Comparison of ENCODE assay signal across 16 mouse cellular contexts in genomic region chr11:115786473-115786872, GRCm38 (mm10). TPM values are rescaled to one million over a fixed set of nuclear protein-coding genes. Genes with fewer than 3 reads are reported as not detected.
A peak's percentile ranks its signal among the peaks of the same experiment; 100 is the strongest.
DNase-seq lines count a peak whose midpoint lies in the region; ATAC-seq and TF ChIP-seq lines count a peak whose summit lies in the region.
"Had no signal": no experiment of that assay in that cellular context is flagged by ENCODE, and none has a peak within 500 bp of the region (broad histone marks: within the 10 kb centered on the region; RNA-seq: fewer than 3 reads in every experiment).

No protein-coding gene starts in this region.

- no peak for TF ChIP-seq EP300 in CH12.LX (IDR thresholded peaks at IDR 0.05; ENCODE audit: low read length)

- no peaks in the 10 kb centered on the region for H3K27me3 ChIP-seq in intestine, postnatal 0 days (replicated peaks; ENCODE audit: control insufficient read depth, insufficient read depth, low read length)
- no peaks in the 10 kb centered on the region for H3K27me3 ChIP-seq in intestine, embryonic 16.5 days (replicated peaks; ENCODE audit: control insufficient read depth, insufficient read depth, low read length)
- H3K27me3 ChIP-seq in CH12.LX (replicated peaks), result no peaks in the 10 kb centered on the region
- H3K27me3 ChIP-seq in hindbrain, embryonic 15.5 days, result no peaks in the 10 kb centered on the region
- H3K27me3 ChIP-seq: liver, embryonic 12.5 days; lung, embryonic 15.5 days had no signal

- no peaks in the 10 kb centered on the region for H3K9me3 ChIP-seq in intestine, postnatal 0 days (ENCODE audit: control insufficient read depth)
- no peaks in the 10 kb centered on the region for H3K9me3 ChIP-seq in intestine, embryonic 16.5 days (ENCODE audit: control insufficient read depth, low read length)
- H3K9me3 ChIP-seq in CH12.LX (replicated peaks; ENCODE audit: low read length), result no peaks in the 10 kb centered on the region
- no peaks in the 10 kb centered on the region for H3K9me3 ChIP-seq in hindbrain, embryonic 15.5 days
- H3K9me3 ChIP-seq: liver, embryonic 12.5 days; lung, embryonic 15.5 days had no signal

- no peak overlapping the region for H3K9ac ChIP-seq in intestine, postnatal 0 days (ENCODE audit: low read depth, low read length)
- H3K9ac ChIP-seq in intestine, embryonic 16.5 days (ENCODE audit: low read depth, low read length), result no peak overlapping the region
- no peak overlapping the region for H3K9ac ChIP-seq in CH12.LX (ENCODE audit: insufficient read depth, low read depth)
- 0 out of 2 replicates have a peak overlapping the region, but pooled peaks have one; percentile 10 for H3K9ac ChIP-seq in hindbrain, embryonic 15.5 days
- H3K9ac ChIP-seq: liver, embryonic 12.5 days; lung, embryonic 15.5 days had no signal

- H3K4me3 ChIP-seq in gastrocnemius, adult 2 months, result peak overlapping the region; percentile 24
- H3K4me3 ChIP-seq in intestine, postnatal 0 days (ENCODE audit: low read depth, low read length), result no peak overlapping the region
- no peak overlapping the region for H3K4me3 ChIP-seq in intestine, embryonic 16.5 days (ENCODE audit: low read length)
- H3K4me3 ChIP-seq in CH12.LX (replicated peaks in 1 of 3; ENCODE audit: low read depth in 2 of 3, low read length in 2 of 3, poor library complexity in 1 of 3), result no peak overlapping the region
- H3K4me3 ChIP-seq in hindbrain, embryonic 15.5 days, result no peak overlapping the region
- H3K4me3 ChIP-seq: liver, embryonic 12.5 days; lung, embryonic 15.5 days had no signal

- no peak for ATAC-seq in intestine, postnatal 0 days
- ATAC-seq in intestine, embryonic 16.5 days, result no peak
- ATAC-seq in hindbrain, embryonic 15.5 days (ENCODE audit: low FRiP score, low read depth), result no peak
- ATAC-seq: liver, embryonic 12.5 days had no signal

- 85% methylated on average over 6 of the region's 6 CpGs for WGBS in intestine, postnatal 0 days
- WGBS in intestine, embryonic 16.5 days, result 76% methylated on average over 6 of the region's 6 CpGs
- 53% methylated on average over 6 of the region's 6 CpGs for WGBS in hindbrain, embryonic 15.5 days

- TF ChIP-seq CTCF in gastrocnemius, adult 2 months (IDR thresholded peaks at IDR 0.05), result no peak
- TF ChIP-seq CTCF in intestine, postnatal 0 days (IDR thresholded peaks at IDR 0.05; ENCODE audit: low read depth), result 0 out of 2 replicates have a peak, but pooled peaks have one; percentile 5
- no peak for TF ChIP-seq CTCF in CH12.LX (conservative IDR thresholded peaks at IDR 0.05 in 1 of 2, IDR thresholded peaks at IDR 0.05 in 1 of 2; ENCODE audit: low read depth in 2 of 2, low read length in 2 of 2)

- in situ Hi-C loops in CH12.LX (cut with MboI; ENCODE audit: low pct_ligation_motif_present, low pct_unique_long_range_greater_than_20kb, low sequenced_read_pairs), result no loop called here

- DNase-seq in gastrocnemius, adult 2 months, result no peak
- DNase-seq in gastrocnemius, adult 8-10 months (ENCODE audit: low spot score in 2 of 2), result no peak
- DNase-seq in CH12.LX (ENCODE audit: extremely low read depth), result no peak
- no peak for DNase-seq in ovary, adult 18-20 months (ENCODE audit: low spot score)
- no peak for DNase-seq in liver
- DNase-seq: adrenal gland, postnatal 14 days; B cell, adult 2 months; cerebellum, adult 2 months; kidney, adult 11 months; left cerebral cortex, postnatal 4 days; thymus, adult 2 months had no signal

- peak overlapping the region; percentile 46; the same call in 1 of the 2 replicates for H3K27ac ChIP-seq in gastrocnemius, adult 2 months
- no peak overlapping the region for H3K27ac ChIP-seq in intestine, postnatal 0 days (ENCODE audit: low read depth, low read length)
- no peak overlapping the region for H3K27ac ChIP-seq in intestine, embryonic 16.5 days (ENCODE audit: low read length)
- H3K27ac ChIP-seq in CH12.LX (ENCODE audit: insufficient read depth, low read depth), result no peak overlapping the region
- H3K27ac ChIP-seq in hindbrain, embryonic 15.5 days (replicated peaks), result peak overlapping the region; percentile 51
- H3K27ac ChIP-seq: liver, embryonic 12.5 days; lung, embryonic 15.5 days had no signal

- dilution Hi-C loops in CH12.LX (cut with MboI; ENCODE audit: extremely low pct_ligation_motif_present, extremely low pct_unique_long_range_greater_than_20kb, low sequenced_read_pairs), result no loop called here

- no peaks in the 10 kb centered on the region for H3K4me1 ChIP-seq in intestine, postnatal 0 days (replicated peaks; ENCODE audit: control insufficient read depth, insufficient read depth, low read length)
- H3K4me1 ChIP-seq in intestine, embryonic 16.5 days (ENCODE audit: control insufficient read depth, insufficient read depth, low read length), result no peaks in the 10 kb centered on the region; the same call in 1 of the 2 replicates
- no peaks in the 10 kb centered on the region for H3K4me1 ChIP-seq in CH12.LX (ENCODE audit: control insufficient read depth in 1 of 2, insufficient read depth in 2 of 2)
- H3K4me1 ChIP-seq in hindbrain, embryonic 15.5 days (replicated peaks), result peaks cover 36% of the 10 kb centered on the region
- H3K4me1 ChIP-seq: lung, embryonic 15.5 days had no signal

- no peak overlapping the region for H3K4me2 ChIP-seq in intestine, postnatal 0 days (replicated peaks; ENCODE audit: low read depth)
- H3K4me2 ChIP-seq in intestine, embryonic 16.5 days (ENCODE audit: low read depth, low read length), result no peak overlapping the region
- H3K4me2 ChIP-seq in CH12.LX (ENCODE audit: insufficient read depth, low read depth, poor library complexity, severe bottlenecking), result no peak overlapping the region
- no peak overlapping the region for H3K4me2 ChIP-seq in hindbrain, embryonic 15.5 days
- H3K4me2 ChIP-seq: liver, embryonic 12.5 days; lung, embryonic 15.5 days had no signal

- H3K36me3 ChIP-seq in intestine, postnatal 0 days (ENCODE audit: control insufficient read depth, insufficient read depth), result peaks cover 52% of the 10 kb centered on the region; the same call in 1 of the 2 replicates
- H3K36me3 ChIP-seq in intestine, embryonic 16.5 days (ENCODE audit: control insufficient read depth, insufficient read depth, low read length), result peaks cover 2% of the 10 kb centered on the region; the same call in 1 of the 2 replicates
- peaks cover 30 to 67% of the 10 kb centered on the region in 2 experiments for H3K36me3 ChIP-seq in CH12.LX (replicated peaks in 1 of 2; ENCODE audit: control insufficient read depth in 1 of 2, insufficient read depth in 1 of 2, low read length in 1 of 2)
- H3K36me3 ChIP-seq in hindbrain, embryonic 15.5 days, result peaks cover 16% of the 10 kb centered on the region

- H3K79me2 ChIP-seq in CH12.LX (replicated peaks; ENCODE audit: control insufficient read depth, extremely low read depth, insufficient read depth, poor library complexity, severe bottlenecking), result no peaks in the 10 kb centered on the region

- intact Hi-C loops in gastrocnemius, adult 2 months (cut with DNase I), result loop anchor here (5.0 kb wide), 1 partner anchor 34 kb away; no protein-coding TSS in a partner anchor

- TF ChIP-seq POLR2A in CH12.LX (IDR thresholded peaks at IDR 0.05; ENCODE audit: low read depth, low read length), result no peak

- no peak for TF ChIP-seq RAD21 in CH12.LX (IDR thresholded peaks at IDR 0.05; ENCODE audit: low read depth, low read length)

TF ChIP-seq in CH12.LX, 34 proteins besides CTCF, POLR2A, EP300 and RAD21:
- TF ChIP-seq TBP (conservative IDR thresholded peaks at IDR 0.05; ENCODE audit: low read depth, low read length) (0 out of 2 replicates have a peak, but pooled peaks have one; percentile 24), MAFK (IDR thresholded peaks at IDR 0.05; ENCODE audit: insufficient replicate concordance, low read length) (no peak)

RNA-seq across cellular contexts. Expression of gene Tmem94, which starts 21.2 kb away (rescaled TPM):
- 10 to 100 TPM; 90.6 to 99.5 TPM for total RNA-seq in gastrocnemius, adult 2 months (2021)
- total RNA-seq in gastrocnemius, adult 8-10 months (2022), result 100 to 1,000 TPM in 3 of 4 experiments, 10 to 100 TPM in 1; 90.5 to 118 (median 104) TPM
- polyA plus RNA-seq in intestine, postnatal 0 days (2015; fragmentation: Nextera tagmentation; extraction: Ambion mirVana), result 8.2 and 8.6 TPM in 2 replicates
- polyA plus RNA-seq in intestine, embryonic 16.5 days (2015; fragmentation: Nextera tagmentation; extraction: Ambion mirVana), result 19.7 and 21.1 TPM in 2 replicates
- total RNA-seq in CH12.LX (2012; rRNA removed), result 19.0 and 27.4 TPM in 2 replicates
- total RNA-seq in CH12.LX (2014; rRNA removed), result 4.8 and 6.4 TPM in 2 replicates
- polyA plus RNA-seq in CH12.LX (2012; ENCODE audit: insufficient read length, low read depth), result 13.5 and 15.0 TPM in 2 replicates
- polyA plus RNA-seq in hindbrain, embryonic 15.5 days (2015; fragmentation: Nextera tagmentation; extraction: Ambion mirVana), result 24.2 and 27.9 TPM in 2 replicates

RNA-seq across cellular contexts. Expression of gene Caskin2, which starts 27.0 kb away (rescaled TPM):
- 10 to 100 TPM; 14.5 to 19.2 TPM for total RNA-seq in gastrocnemius, adult 2 months (2021)
- total RNA-seq in gastrocnemius, adult 8-10 months (2022), result 10 to 100 TPM; 11.6 to 14.6 (median 12.3) TPM
- polyA plus RNA-seq in intestine, postnatal 0 days (2015; fragmentation: Nextera tagmentation; extraction: Ambion mirVana), result 7.4 and 7.6 TPM in 2 replicates
- 11.2 and 11.7 TPM in 2 replicates for polyA plus RNA-seq in intestine, embryonic 16.5 days (2015; fragmentation: Nextera tagmentation; extraction: Ambion mirVana)
- total RNA-seq in CH12.LX (2012; rRNA removed), result 8.2 and 8.9 TPM in 2 replicates
- total RNA-seq in CH12.LX (2014; rRNA removed), result 2.7 and 2.9 TPM in 2 replicates
- 6.4 and 6.9 TPM in 2 replicates for polyA plus RNA-seq in CH12.LX (2012; ENCODE audit: insufficient read length, low read depth)
- 9.9 and 12.2 TPM in 2 replicates for polyA plus RNA-seq in hindbrain, embryonic 15.5 days (2015; fragmentation: Nextera tagmentation; extraction: Ambion mirVana)

RNA-seq across cellular contexts. Expression of gene Tsen54, which starts 28.1 kb away (rescaled TPM):
- total RNA-seq in gastrocnemius, adult 2 months (2021), result 1 to 10 TPM; 6.2 to 6.9 TPM
- total RNA-seq in gastrocnemius, adult 8-10 months (2022), result 1 to 10 TPM; 4.8 to 7.2 (median 5.7) TPM
- 16.7 and 17.0 TPM in 2 replicates for polyA plus RNA-seq in intestine, postnatal 0 days (2015; fragmentation: Nextera tagmentation; extraction: Ambion mirVana)
- polyA plus RNA-seq in intestine, embryonic 16.5 days (2015; fragmentation: Nextera tagmentation; extraction: Ambion mirVana), result 34.2 and 37.7 TPM in 2 replicates
- total RNA-seq in CH12.LX (2012; rRNA removed) (71.1 and 71.2 TPM in 2 replicates), CH12.LX (2014; rRNA removed) (44.9 and 45.8 TPM in 2 replicates)
- polyA plus RNA-seq in CH12.LX (2012; ENCODE audit: insufficient read length, low read depth), result 55.0 and 59.4 TPM in 2 replicates
- 22.3 and 23.6 TPM in 2 replicates for polyA plus RNA-seq in hindbrain, embryonic 15.5 days (2015; fragmentation: Nextera tagmentation; extraction: Ambion mirVana)

RNA-seq across cellular contexts. Expression of gene Llgl2, which starts 37.4 kb away (rescaled TPM):
- 1 to 10 TPM; 8.3 to 9.8 TPM for total RNA-seq in gastrocnemius, adult 2 months (2021)
- 10 to 100 TPM in 2 of 4 experiments, 1 to 10 TPM in 2; 6.6 to 20.8 (median 9.5) TPM for total RNA-seq in gastrocnemius, adult 8-10 months (2022)
- 60.5 and 61.8 TPM in 2 replicates for polyA plus RNA-seq in intestine, postnatal 0 days (2015; fragmentation: Nextera tagmentation; extraction: Ambion mirVana)
- 102 and 107 TPM in 2 replicates for polyA plus RNA-seq in intestine, embryonic 16.5 days (2015; fragmentation: Nextera tagmentation; extraction: Ambion mirVana)
- total RNA-seq in CH12.LX (2012; rRNA removed), result 12.3 and 14.7 TPM in 2 replicates
- 3.8 and 4.4 TPM in 2 replicates for total RNA-seq in CH12.LX (2014; rRNA removed)
- 6.8 and 9.2 TPM in 2 replicates for polyA plus RNA-seq in CH12.LX (2012; ENCODE audit: insufficient read length, low read depth)
- polyA plus RNA-seq in hindbrain, embryonic 15.5 days (2015; fragmentation: Nextera tagmentation; extraction: Ambion mirVana), result 1.3 TPM in 2 replicates

Comparison
In these comparisons a context has a peak if more than half of its experiments do, and no peak if none do; other contexts are left out.
1. H3K27ac ChIP-seq: peak in gastrocnemius, adult 2 months (single experiment) and hindbrain, embryonic 15.5 days (single experiment); none in intestine, postnatal 0 days (single experiment), intestine, embryonic 16.5 days (single experiment) and CH12.LX (single experiment).